Mouse (Mus musculus) MEL (cell line): Measurements from ENCODE around the gene Neu4.
"Not testable (repeated sequence)": the region's sequence is repeated elsewhere in the genome, so short reads cannot be mapped to it uniquely, and the experiment has no call there.

Experiments
- CTCF ChIP-seq, 3 experiments: IDR thresholded peaks in 2 of 3; conservative IDR thresholded peaks in 1 of 3; 2 replicates each; pipeline ENCODE4 v1.5.1; 2011 to 2012; ENCODE audit warnings: low read length in 3 of 3, low read depth in 2 of 3, mild to moderate bottlenecking in 2 of 3, improper control_type of control experiment in 1 of 3, inconsistent platforms in 1 of 3, mixed read lengths in 1 of 3, moderate library complexity in 1 of 3; ENCODE audit not compliant: control insufficient read depth in 1 of 3, insufficient read depth in 1 of 3, poor library complexity in 1 of 3, severe bottlenecking in 1 of 3
- HCFC1 ChIP-seq: IDR thresholded peaks from 2 replicates; pipeline ENCODE4 v1.6.1; 2012; ENCODE audit warnings: low read depth, mild to moderate bottlenecking, inconsistent platforms, low read length, improper control_type of control experiment, moderate library complexity
- POLR2A ChIP-seq, 2 experiments: IDR thresholded peaks; 2 replicates each; pipeline ENCODE4 v1.6.1; 2011 to 2012; ENCODE audit warnings: low read length in 2 of 2, mild to moderate bottlenecking in 2 of 2, control low read depth in 1 of 2, improper control_type of control experiment in 1 of 2, low read depth in 1 of 2, moderate library complexity in 1 of 2; ENCODE audit not compliant: control insufficient read depth in 1 of 2, insufficient read depth in 1 of 2, poor library complexity in 1 of 2
- TAL1 ChIP-seq: IDR thresholded peaks from 2 replicates; pipeline ENCODE4 v1.6.1; 2012; ENCODE audit warnings: mild to moderate bottlenecking, inconsistent platforms, low read length, moderate library complexity, mixed read lengths
- USF1 ChIP-seq: IDR thresholded peaks from 2 replicates; pipeline ENCODE4 v1.6.1; 2014; ENCODE audit warnings: low read depth, mild to moderate bottlenecking, inconsistent platforms, low read length, improper control_type of control experiment, moderate library complexity

- TF ChIP-seq CTCF (IDR thresholded peaks at IDR 0.05 in 2 of 3, conservative IDR thresholded peaks at IDR 0.05 in 1 of 3; ENCODE audit: control insufficient read depth in 1 of 3, insufficient read depth in 1 of 3, low read depth in 2 of 3, low read length in 3 of 3, poor library complexity in 1 of 3, severe bottlenecking in 1 of 3); TAL1; USF1; POLR2A (IDR thresholded peaks at IDR 0.05; ENCODE audit: control insufficient read depth in 1 of 2, insufficient read depth in 1 of 2, low read depth in 1 of 2, low read length in 2 of 2, poor library complexity in 1 of 2); HCFC1: not testable (repeated sequence)
These were observed 30.0 kb upstream of the Neu4 start, which contains the start of gene Gal3st2c for GRCm38 (mm10) chr1:93990209-93990608.
